Mouse (Mus musculus): ENCODE results near the gene Gm10031. TPM values are rescaled to one million over a fixed set of nuclear protein-coding genes. Genes with fewer than 3 reads are reported as not detected.
A peak's percentile ranks its signal among the peaks of the same experiment; 100 is the strongest.
"Not testable (repeated sequence)": the region's sequence is repeated elsewhere in the genome, so short reads cannot be mapped to it uniquely, and the experiment has no call there.

Gene Gm10031
- 0.12 and 0.37 TPM in 2 replicates for polyA plus RNA-seq (2014; fragmentation: Nextera tagmentation; extraction: Ambion mirVana)

DNA sequence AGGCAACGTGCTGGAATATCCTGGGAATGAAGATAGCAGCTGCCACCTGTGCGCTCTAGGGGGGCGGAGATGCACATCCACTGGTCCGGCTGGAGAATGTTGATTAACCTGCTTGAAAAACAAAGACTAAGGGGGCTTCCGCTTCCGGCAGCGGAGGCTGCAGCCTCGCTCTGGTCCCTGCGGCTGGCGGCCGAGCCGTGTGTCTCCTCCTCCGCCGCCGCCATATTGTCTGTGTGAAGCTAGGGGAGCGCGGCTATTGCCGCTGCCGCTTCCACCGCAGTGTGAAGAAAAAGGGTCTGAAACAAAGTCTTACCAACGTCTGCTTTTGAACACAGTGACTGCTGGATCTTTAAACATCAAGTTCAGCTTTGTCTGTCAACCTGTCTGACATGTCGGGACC lies at the start of gene Gm10031:
Gm10031 (plus strand) TSS at position 171 of the 400 bp plus-strand sequence.
- not testable (repeated sequence) for H3K36me3 ChIP-seq (ENCODE audit: control insufficient read depth, insufficient read depth, low read length); H3K27me3 ChIP-seq (ENCODE audit: control insufficient read depth, insufficient read depth, low read length); DNase-seq (ENCODE audit: low spot score); H3K9ac ChIP-seq (ENCODE audit: low read length); H3K4me3 ChIP-seq (ENCODE audit: low read depth, low read length); H3K9me3 ChIP-seq (ENCODE audit: control insufficient read depth, low read length); H3K4me2 ChIP-seq (ENCODE audit: low read depth, low read length, severe bottlenecking); H3K27ac ChIP-seq (ENCODE audit: low read depth, low read length); H3K4me1 ChIP-seq (replicated peaks; ENCODE audit: control insufficient read depth, insufficient read depth, low read length)
- WGBS, result 96% methylated on average over 21 of the region's 22 CpGs
- ATAC-seq (replicated peaks; ENCODE audit: low FRiP score), result 0 out of 2 replicates have a peak, but pooled peaks have one; percentile 78

DNA sequence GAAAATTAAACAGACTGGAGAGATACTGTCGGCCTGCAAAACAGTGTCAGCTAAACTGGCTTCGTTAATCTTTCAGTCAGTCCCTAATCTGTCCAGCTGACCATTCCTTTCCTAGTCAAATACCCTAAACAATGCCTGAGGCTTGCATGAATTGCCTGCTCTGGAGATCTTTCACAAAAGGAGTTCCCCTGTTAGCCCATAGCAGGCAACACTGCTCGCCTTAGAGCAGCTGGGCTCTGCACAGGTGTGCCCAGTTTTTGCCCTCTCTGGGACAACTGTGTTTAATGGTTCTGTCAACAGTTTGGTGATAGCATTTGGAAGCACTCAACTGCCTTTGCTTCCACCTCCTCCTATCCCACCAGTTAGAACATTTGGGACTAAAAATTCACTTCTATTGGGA lies 49.0 kb upstream of the Gm10031 start:
- no peak for DNase-seq (ENCODE audit: low spot score)
- H3K9me3 ChIP-seq (ENCODE audit: control insufficient read depth, low read length), result no peaks in the 10 kb centered on the region
- WGBS, result 10% methylated on average over 3 of the region's 3 CpGs

DNA sequence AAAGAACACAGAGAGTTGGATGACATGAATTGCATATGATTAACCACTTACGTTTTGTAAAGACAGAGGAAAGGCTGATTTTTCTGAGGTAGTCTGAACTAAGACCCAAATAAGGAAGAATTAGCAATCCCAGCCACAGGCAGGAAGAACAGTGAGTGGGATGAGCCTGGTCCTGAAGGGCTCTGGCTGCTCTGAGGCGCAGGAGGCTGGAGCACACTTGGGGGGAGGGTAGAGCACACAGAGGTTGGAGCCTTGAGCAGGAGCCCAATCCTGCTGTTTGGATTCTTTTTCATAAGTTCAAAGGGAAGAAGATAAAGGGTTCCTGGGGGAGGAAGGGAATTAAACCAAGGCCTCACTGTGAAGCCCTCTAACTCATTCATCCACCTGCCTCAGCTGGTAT lies 47.8 kb upstream of the Gm10031 start:
- Histone ChIP-seq H3K9ac (ENCODE audit: low read length) (no peak overlapping the region), H3K27me3 (ENCODE audit: control insufficient read depth, insufficient read depth, low read length) (no peaks in the 10 kb centered on the region), H3K27ac (ENCODE audit: low read depth, low read length) (no peak overlapping the region), H3K4me2 (ENCODE audit: low read depth, low read length, severe bottlenecking) (no peak overlapping the region), H3K36me3 (ENCODE audit: control insufficient read depth, insufficient read depth, low read length) (no peaks in the 10 kb centered on the region), H3K9me3 (ENCODE audit: control insufficient read depth, low read length) (no peaks in the 10 kb centered on the region), H3K4me3 (ENCODE audit: low read depth, low read length) (no peak overlapping the region), H3K4me1 (replicated peaks; ENCODE audit: control insufficient read depth, insufficient read depth, low read length) (no peaks in the 10 kb centered on the region)
- 24% methylated on average over 2 of the region's 2 CpGs for WGBS
- ATAC-seq (replicated peaks; ENCODE audit: low FRiP score) (no peak), DNase-seq (ENCODE audit: low spot score) (no peak)

More for the DNA sequence above, 49.0 kb upstream of the Gm10031 start:
- Histone ChIP-seq H3K4me3 (ENCODE audit: low read depth, low read length) (no peak overlapping the region), H3K27ac (ENCODE audit: low read depth, low read length) (no peak overlapping the region), H3K4me2 (ENCODE audit: low read depth, low read length, severe bottlenecking) (no peak overlapping the region), H3K36me3 (ENCODE audit: control insufficient read depth, insufficient read depth, low read length) (no peaks in the 10 kb centered on the region), H3K27me3 (ENCODE audit: control insufficient read depth, insufficient read depth, low read length) (no peaks in the 10 kb centered on the region), H3K4me1 (replicated peaks; ENCODE audit: control insufficient read depth, insufficient read depth, low read length) (no peaks in the 10 kb centered on the region), H3K9ac (ENCODE audit: low read length) (no peak overlapping the region)
- ATAC-seq (replicated peaks; ENCODE audit: low FRiP score), result no peak

DNA sequence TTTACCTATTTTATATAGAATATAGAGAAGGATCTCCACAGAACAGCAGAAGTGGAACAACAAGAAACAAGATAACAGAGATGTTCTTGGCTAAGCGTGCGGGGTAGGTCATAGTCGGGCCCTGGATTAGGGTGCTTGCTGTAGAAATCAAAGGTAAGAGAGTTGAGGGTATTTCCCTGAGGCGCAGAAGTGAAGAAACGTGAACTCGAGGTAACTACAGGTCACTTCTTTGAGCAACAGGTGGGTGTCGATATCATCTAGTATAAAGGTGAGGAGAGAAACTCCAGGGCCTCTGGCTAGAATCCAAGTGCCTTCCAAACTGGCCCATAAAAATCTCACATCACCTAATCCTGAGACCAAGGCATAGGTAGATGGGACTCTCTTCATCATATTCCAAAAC lies 47.3 kb upstream of the Gm10031 start:
- Histone ChIP-seq H3K4me1 (replicated peaks; ENCODE audit: control insufficient read depth, insufficient read depth, low read length) (no peaks in the 10 kb centered on the region), H3K9me3 (ENCODE audit: control insufficient read depth, low read length) (no peaks in the 10 kb centered on the region), H3K9ac (ENCODE audit: low read length) (no peak overlapping the region), H3K4me2 (ENCODE audit: low read depth, low read length, severe bottlenecking) (no peak overlapping the region), H3K4me3 (ENCODE audit: low read depth, low read length) (no peak overlapping the region), H3K36me3 (ENCODE audit: control insufficient read depth, insufficient read depth, low read length) (no peaks in the 10 kb centered on the region), H3K27me3 (ENCODE audit: control insufficient read depth, insufficient read depth, low read length) (no peaks in the 10 kb centered on the region), H3K27ac (ENCODE audit: low read depth, low read length) (no peak overlapping the region)
- no peak for ATAC-seq (replicated peaks; ENCODE audit: low FRiP score)
- DNase-seq (ENCODE audit: low spot score), result no peak
- 30% methylated on average over 7 of the region's 7 CpGs for WGBS

DNA sequence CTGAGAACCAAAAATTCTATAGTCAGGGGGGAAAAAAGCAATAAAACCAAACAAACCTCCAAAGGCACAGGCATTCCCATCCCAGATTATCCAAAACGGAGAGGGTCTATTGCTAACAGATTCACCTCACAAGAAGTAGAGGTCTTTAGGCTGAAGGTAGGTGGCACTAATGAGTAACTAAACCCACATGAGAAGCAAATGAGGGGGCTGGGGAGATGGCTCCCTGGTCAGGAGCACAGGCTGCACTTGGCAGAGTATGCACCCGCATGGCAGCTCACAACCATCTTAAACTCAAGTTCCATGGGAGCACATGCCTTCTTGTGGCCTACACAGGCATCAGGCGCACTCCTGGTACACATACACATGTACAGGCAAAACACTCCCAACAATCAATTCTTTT lies 42.0 kb upstream of the Gm10031 start:
- Histone ChIP-seq H3K4me1 (replicated peaks; ENCODE audit: control insufficient read depth, insufficient read depth, low read length) (no peaks in the 10 kb centered on the region), H3K36me3 (ENCODE audit: control insufficient read depth, insufficient read depth, low read length) (no peaks in the 10 kb centered on the region), H3K4me3 (ENCODE audit: low read depth, low read length) (no peak overlapping the region), H3K27me3 (ENCODE audit: control insufficient read depth, insufficient read depth, low read length) (no peaks in the 10 kb centered on the region), H3K4me2 (ENCODE audit: low read depth, low read length, severe bottlenecking) (no peak overlapping the region), H3K27ac (ENCODE audit: low read depth, low read length) (no peak overlapping the region), H3K9ac (ENCODE audit: low read length) (no peak overlapping the region), H3K9me3 (ENCODE audit: control insufficient read depth, low read length) (no peaks in the 10 kb centered on the region)
- WGBS, result 87% methylated on average over 3 of the region's 3 CpGs
- DNase-seq (ENCODE audit: low spot score) (no peak), ATAC-seq (replicated peaks; ENCODE audit: low FRiP score) (no peak)

DNA sequence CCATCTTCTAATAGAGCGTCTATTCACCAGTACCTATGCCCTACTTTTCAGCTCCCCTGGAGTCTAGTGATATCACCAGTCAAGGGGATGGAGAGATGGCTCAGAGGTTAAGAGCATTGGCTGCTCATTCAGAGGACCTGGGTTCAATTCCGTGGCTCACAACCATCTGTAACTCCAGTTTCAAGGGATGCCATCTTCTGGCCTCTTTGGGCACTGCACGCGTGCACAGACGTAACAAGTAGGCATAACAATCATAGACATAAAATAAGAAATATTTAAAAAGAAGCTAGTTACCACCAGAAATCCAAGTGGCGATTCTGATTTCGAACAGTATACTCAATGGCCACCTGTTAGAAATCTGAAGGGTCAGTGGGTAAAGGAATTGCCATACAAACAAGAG lies 36.3 kb upstream of the Gm10031 start:
- H3K36me3 ChIP-seq (ENCODE audit: control insufficient read depth, insufficient read depth, low read length), result no peaks in the 10 kb centered on the region
- H3K27ac ChIP-seq (ENCODE audit: low read depth, low read length), result no peak overlapping the region
- 95% methylated on average over 7 of the region's 7 CpGs for WGBS
- H3K27me3 ChIP-seq (ENCODE audit: control insufficient read depth, insufficient read depth, low read length), result no peaks in the 10 kb centered on the region
- DNase-seq (ENCODE audit: low spot score) (no peak), ATAC-seq (replicated peaks; ENCODE audit: low FRiP score) (no peak)
- no peak overlapping the region for H3K4me2 ChIP-seq (ENCODE audit: low read depth, low read length, severe bottlenecking)
- H3K9me3 ChIP-seq (ENCODE audit: control insufficient read depth, low read length), result no peaks in the 10 kb centered on the region
- no peak overlapping the region for H3K9ac ChIP-seq (ENCODE audit: low read length)
- H3K4me3 ChIP-seq (ENCODE audit: low read depth, low read length), result no peak overlapping the region
- H3K4me1 ChIP-seq (replicated peaks; ENCODE audit: control insufficient read depth, insufficient read depth, low read length), result no peaks in the 10 kb centered on the region

DNA sequence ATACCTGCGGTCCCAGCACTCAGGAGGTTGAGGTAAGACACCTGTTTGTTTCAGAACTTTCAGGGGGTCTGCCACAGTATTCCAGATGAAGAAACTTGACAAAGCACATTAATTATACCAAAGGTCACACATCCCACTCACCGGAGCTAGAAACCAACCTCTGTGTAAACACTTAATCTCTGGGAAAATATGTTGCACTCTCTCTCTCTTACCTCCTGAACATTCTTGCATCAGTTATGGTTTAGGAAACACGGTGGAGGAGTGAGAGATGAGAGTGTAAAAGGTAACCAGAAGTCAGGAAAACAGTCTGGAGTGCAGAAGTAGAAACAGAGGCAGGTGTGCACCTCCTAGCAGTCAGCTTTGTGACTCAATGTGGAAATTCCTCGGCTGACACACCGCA lies 35.8 kb upstream of the Gm10031 start:
- Histone ChIP-seq H3K27ac (ENCODE audit: low read depth, low read length) (no peak overlapping the region), H3K4me3 (ENCODE audit: low read depth, low read length) (no peak overlapping the region), H3K36me3 (ENCODE audit: control insufficient read depth, insufficient read depth, low read length) (no peaks in the 10 kb centered on the region), H3K4me1 (replicated peaks; ENCODE audit: control insufficient read depth, insufficient read depth, low read length) (no peaks in the 10 kb centered on the region), H3K27me3 (ENCODE audit: control insufficient read depth, insufficient read depth, low read length) (no peaks in the 10 kb centered on the region), H3K9me3 (ENCODE audit: control insufficient read depth, low read length) (no peaks in the 10 kb centered on the region), H3K9ac (ENCODE audit: low read length) (no peak overlapping the region), H3K4me2 (ENCODE audit: low read depth, low read length, severe bottlenecking) (no peak overlapping the region)
- ATAC-seq (replicated peaks; ENCODE audit: low FRiP score) (no peak), DNase-seq (ENCODE audit: low spot score) (no peak)
- 90% methylated on average over 5 of the region's 5 CpGs for WGBS

DNA sequence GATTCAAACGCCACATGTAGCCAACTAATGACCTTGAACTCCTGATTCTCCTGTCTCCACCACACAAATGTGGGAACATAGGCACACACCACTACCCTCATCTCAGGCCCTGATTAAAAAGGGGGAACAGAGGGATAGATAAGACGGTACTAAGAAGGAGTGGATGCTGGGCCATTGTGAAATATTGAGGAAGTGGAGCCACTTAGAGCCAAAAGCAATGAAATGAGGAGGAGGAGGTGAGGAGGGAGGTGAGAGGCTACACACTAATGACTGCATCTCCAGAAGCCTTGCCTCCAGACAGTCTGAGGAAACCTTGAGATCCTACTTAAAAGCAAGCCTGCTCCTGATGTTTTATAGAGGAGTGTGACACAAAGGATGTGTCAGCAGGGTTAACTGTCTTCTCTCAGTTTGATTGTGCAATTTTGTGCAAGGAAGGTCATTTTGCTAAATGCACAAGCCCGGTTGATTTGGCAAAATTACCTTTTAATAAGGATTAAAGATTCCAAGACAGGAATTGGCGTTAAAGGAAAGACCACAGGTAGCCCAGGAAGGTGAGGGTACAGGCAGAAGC lies 32.5 kb upstream of the Gm10031 start:
- no peaks in the 10 kb centered on the region for H3K9me3 ChIP-seq (ENCODE audit: control insufficient read depth, low read length)
- H3K27ac ChIP-seq (ENCODE audit: low read depth, low read length), result no peak overlapping the region
- no peaks in the 10 kb centered on the region for H3K4me1 ChIP-seq (replicated peaks; ENCODE audit: control insufficient read depth, insufficient read depth, low read length)
- H3K36me3 ChIP-seq (ENCODE audit: control insufficient read depth, insufficient read depth, low read length), result no peaks in the 10 kb centered on the region
- ATAC-seq (replicated peaks; ENCODE audit: low FRiP score) (no peak), DNase-seq (ENCODE audit: low spot score) (no peak)
- no peak overlapping the region for H3K4me3 ChIP-seq (ENCODE audit: low read depth, low read length)
- no peak overlapping the region for H3K4me2 ChIP-seq (ENCODE audit: low read depth, low read length, severe bottlenecking)
- 86% methylated on average over 4 of the region's 4 CpGs for WGBS
- H3K27me3 ChIP-seq (ENCODE audit: control insufficient read depth, insufficient read depth, low read length), result no peaks in the 10 kb centered on the region
- H3K9ac ChIP-seq (ENCODE audit: low read length), result no peak overlapping the region

DNA sequence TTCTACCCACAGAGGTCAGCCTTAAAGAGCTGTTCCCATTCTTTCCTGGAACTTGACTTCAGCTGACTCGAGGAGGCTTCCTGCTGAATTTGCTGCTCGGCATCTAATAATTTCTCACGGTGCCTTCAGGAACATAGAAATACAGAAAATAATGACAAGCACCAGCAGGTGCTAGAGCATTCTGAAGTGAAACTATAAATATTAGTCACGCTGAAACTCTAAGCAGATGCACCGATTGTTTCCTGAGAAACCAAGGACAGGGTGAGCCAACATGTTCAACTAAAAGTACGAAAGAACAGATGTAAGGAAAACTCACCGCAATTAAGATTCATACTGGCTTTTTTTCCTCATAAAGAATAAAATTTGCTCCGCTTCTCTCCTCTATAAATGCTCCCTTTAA lies 28.8 kb upstream of the Gm10031 start:
- DNase-seq (ENCODE audit: low spot score) (no peak), ATAC-seq (replicated peaks; ENCODE audit: low FRiP score) (no peak)
- Histone ChIP-seq H3K9ac (ENCODE audit: low read length) (no peak overlapping the region), H3K4me2 (ENCODE audit: low read depth, low read length, severe bottlenecking) (no peak overlapping the region), H3K27me3 (ENCODE audit: control insufficient read depth, insufficient read depth, low read length) (no peaks in the 10 kb centered on the region), H3K9me3 (ENCODE audit: control insufficient read depth, low read length) (no peaks in the 10 kb centered on the region), H3K27ac (ENCODE audit: low read depth, low read length) (no peak overlapping the region), H3K4me3 (ENCODE audit: low read depth, low read length) (no peak overlapping the region), H3K36me3 (ENCODE audit: control insufficient read depth, insufficient read depth, low read length) (no peaks in the 10 kb centered on the region), H3K4me1 (replicated peaks; ENCODE audit: control insufficient read depth, insufficient read depth, low read length) (no peaks in the 10 kb centered on the region)
- WGBS, result 90% methylated on average over 8 of the region's 8 CpGs
